Mouse (Mus musculus): Measurements from ENCODE around the gene Pelo.

Pelo gene

DNA sequence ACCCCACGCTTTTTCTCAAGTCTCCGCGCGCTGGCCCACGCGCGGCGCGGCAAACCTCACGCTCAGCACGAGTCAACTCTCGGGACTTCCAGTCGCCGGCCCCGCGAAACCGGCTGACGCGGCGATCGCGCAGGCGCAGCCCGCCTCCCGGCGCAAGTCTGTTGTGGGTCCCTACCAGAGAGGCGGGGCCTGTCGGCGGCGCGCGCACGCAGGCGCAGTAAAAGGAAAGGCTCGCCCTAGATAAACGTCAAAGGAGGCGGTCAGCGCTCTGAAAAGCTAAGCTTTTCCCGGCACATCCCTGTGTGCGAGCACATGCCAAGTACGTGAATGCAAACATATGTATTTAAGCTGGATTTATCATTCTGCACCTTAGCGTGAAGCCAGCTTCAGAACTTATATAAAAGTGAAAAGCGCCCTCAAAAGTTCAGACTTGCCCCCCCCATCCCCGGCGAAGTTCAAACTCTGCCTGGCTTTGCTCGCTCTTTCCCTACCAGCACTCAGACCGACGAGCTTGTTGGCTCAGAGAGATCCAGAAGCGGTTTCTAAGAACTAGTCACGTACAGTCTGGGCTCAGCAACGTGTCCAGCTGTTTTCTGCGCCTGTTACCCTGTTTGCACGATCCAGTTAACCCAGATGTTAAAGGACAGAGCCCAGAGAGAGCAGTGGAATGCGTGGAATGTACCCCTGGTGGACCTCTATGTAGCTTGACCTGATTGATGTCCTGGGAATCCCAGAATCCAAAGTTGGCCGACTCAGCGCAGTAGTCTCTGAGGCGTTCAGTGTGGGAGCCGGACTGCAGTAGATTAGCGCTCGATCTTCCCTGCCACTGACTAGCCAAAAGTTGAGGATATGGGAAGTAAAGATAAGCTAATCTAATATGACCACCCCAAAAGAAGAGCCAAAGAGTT lies at the start of gene Pelo:
Gene Pelo (minus strand): TSS at position 118 of the 908 bp plus-strand sequence.
- peak; percentile 91 to 92 for DNase-seq

DNA sequence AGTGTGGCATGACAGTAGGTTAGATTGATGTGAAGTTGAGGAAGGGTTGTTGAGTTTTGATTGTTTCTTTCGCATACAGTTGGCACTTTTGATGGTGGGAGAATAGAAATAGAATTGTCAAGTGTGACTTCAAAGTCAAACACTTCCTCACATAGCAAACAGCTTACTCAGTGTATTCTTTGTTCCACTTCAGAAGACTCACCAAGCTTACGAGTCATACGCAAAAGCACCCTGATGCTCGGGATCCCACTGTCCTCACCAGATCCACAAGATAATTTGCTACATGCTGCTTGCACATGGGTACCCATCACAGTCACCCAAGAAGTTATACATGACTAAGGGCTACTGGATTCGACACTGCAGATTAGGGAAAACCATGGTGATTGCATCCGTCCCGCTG lies 48.5 kb upstream of the Pelo start:
- no peak for DNase-seq

DNA sequence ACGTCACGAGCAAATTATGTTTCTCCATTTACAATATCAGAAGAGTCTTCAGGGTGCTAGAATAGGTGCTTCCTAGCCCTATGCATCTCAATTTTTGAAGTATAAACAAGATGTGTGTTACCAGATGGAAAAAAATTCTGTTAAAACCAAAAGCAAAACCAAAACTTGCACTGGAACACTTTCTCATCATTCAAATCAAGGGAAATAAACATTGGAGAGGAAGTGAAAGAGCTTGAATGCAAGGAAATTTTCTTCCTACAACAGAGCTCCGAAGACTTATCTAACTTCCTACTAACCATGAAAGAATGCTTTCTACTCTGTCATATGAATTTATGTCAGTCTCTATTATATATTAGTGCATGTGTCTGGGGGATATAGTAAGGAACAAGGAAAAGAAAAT lies 46.8 kb upstream of the Pelo start:
- no peak for DNase-seq

DNA sequence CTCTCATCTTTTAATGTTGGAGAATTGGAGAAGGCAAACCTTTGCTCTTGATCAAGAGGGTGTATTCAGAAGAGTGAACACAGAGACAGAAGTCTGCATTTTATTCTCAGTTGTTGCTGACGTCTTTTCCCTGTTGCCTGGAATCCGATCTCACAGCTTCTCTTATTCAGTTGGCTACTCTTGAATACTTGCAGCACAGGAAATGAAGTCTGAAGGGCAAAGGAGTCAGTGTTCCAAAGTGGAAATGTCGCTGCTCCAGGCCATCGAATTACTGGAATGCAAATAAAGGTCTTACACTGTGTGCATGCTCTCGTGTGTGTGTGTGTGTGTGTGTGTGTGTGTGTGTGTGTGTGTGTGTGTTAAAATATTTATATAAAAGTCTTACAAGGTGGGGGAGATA lies 42.4 kb upstream of the Pelo start:
- DNase-seq, result no peak

DNA sequence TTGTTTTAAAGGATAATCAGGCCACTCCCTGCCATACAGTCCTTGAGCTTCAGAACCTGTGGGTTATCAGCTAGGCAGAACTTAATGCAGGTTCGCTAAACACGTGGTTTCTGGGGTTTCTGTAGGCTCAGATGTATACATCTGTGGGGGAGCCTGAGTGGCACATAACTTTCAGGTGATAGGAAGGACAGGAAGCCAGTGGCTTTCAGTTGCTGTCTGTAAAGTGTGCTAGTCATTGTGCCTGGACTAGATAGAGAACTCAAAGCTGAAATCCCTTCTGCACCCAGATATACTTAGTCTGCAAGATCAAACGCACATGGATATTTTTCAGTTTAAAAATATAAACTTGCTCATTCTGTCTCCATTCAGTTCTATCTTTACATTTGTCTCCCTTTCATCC lies 41.4 kb upstream of the Pelo start:
- DNase-seq, result no peak

DNA sequence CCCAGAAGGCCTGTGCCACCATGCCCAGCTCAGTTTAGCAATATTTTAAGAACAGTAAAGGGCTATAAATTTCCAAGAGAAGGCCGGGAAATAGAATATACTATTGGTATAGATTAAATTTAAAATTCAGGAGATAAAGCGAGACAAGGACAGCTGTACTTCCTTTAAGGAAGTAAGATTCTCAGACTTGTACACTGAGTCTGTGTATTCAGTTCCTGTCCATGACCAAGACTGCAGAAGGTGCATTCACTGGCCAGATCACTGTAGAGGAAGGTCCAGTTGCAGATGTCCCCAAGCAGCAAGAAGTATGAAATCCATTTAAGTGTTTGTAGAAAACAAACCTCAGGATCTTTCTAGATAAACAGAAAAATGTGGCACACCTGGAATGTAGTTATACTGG lies 40.0 kb upstream of the Pelo start:
- no peak for DNase-seq

DNA sequence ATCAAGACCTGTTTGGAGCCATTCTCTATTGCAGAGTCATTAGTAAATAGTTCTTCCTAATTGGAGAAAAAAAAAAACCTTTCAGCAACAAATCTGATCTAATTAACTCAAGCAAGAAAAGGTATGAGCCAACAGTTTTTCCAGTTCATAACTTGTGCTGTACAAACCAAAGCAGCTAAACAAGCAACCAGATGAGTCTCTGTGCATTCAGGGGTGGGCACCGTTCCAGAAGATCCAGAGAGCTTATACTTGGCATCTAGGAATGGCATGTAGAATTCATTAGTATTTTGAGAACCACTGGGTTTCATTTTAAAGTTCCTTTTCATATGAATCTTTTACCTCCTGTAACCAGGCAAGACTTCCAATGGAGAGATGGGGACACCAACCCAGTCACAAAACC lies 37.8 kb upstream of the Pelo start:
- DNase-seq, result no peak

DNA sequence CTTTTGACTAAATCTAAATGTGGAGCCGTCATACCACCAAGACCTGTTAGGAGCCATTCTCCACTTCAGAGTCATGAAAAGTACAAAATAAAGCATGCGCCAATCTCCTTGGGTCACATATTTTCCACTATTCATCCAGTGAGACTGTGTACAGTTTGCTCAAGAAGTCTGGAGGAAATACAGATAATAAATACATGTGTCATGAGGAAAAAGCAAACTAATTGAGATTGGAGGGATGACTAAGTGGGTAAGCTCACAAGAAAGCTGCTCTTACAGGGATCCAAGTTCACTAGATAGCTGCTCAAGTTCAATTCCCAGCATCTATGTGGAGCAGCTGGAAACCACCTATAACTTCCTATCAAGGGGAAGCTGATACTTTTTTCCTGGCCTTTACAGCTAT lies 36.5 kb upstream of the Pelo start:
- no peak for DNase-seq

DNA sequence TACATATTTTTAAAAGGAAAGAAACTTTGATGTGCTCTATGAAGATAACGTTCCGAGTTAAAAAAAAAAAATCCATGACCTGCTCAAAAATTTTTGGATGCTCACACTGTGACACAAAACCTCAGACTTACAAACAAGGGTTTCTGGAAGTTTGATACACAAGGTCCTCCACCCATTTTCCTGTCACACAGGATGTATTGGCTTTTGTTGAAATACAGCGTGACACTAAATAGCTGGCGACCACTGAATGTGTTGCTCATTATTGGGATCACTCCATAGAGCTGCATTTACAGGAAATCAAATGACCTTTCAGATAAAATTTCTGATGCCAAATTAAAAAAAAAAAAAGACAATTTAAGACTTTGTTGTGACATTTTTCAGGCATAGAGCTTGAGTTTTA lies 35.1 kb upstream of the Pelo start:
- DNase-seq, result no peak

DNA sequence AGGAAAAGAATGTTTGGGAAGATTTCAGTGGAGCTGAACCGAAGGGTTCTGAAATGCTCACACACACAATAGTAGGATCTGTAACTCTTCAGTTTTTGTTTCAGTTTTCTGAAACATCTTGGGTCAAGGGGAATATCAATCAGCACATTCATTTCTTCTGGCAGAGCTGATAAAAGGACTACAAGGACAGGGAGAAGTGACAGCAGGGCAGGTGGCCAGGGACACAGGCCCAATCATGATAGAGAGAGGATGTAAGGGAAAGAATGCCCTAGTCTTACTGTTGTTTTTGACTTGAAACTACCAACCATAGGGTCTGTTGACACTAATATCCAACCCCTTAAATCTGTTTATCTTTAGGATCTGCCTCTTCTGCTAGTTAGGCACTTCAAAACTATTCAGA lies 34.5 kb upstream of the Pelo start:
- DNase-seq, result no peak

DNA sequence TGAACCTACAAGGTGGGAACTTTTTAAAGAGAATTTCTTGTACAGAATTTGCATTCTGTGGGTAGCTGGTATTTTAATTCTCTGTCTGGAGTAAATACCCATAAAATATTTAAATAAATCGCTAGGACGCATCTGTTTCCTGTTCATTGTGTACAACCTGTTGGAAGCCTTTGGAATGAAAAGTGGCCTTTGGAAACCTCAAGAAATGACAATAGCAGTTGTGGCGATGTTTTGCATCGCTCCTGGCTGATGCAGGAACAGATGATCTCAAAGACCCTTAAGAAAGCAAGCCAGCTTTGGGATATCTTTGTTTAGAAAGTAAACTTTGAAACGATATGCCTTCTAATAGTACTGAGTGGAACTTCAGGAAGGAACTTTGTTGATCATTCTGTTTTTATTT lies 28.8 kb upstream of the Pelo start:
- no peak for DNase-seq

DNA sequence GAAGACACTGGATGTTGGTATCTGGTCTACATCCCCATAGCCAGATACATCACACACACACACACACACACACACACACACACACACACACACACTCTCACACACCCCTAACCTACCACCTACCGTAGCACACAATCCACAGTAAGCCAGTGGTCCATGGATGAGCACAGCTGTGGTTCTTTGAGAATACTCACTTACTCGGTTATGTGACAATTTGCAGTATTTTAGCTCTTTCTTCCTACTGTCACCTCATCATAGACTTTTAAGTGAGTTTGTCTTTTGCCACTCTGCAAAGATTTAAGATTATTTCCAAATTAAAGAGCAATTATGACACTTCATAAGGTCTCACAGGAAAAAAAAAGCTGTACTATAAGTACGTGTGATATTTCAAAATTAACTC lies 28.2 kb upstream of the Pelo start:
- DNase-seq, result no peak

DNA sequence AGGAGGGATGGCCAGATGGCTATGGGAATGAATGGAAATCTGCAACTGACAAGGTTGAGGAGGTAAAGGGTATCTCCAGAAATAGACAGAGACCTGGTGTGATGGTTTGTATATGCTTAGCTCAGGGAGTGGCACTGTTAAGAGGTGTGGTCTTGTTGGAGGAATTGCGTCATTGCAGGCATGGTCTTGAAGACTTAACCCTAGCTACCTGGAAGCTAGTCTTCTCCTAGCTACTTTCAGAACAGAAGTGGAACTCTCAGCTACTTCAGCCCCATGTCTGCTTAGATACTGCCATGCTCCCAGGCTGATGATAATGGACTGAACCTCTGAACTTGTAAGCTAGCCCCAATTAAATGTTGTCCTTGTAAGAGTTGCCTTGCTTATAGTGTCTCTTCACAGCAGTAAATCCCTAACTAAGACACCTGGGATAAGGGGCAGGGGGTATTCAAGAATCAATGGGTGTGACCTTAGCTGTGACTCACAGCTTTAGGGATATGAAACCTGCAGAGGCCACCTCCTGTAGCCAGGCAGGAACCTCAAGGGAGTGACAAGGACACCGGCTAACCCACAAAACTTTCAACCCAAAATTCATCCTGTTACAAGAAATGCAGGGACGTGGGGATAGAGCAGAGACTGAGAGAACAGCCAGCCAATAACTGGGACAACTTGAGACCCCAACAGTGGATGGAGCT lies 27.1 kb upstream of the Pelo start:
- DNase-seq, result no peak

DNA sequence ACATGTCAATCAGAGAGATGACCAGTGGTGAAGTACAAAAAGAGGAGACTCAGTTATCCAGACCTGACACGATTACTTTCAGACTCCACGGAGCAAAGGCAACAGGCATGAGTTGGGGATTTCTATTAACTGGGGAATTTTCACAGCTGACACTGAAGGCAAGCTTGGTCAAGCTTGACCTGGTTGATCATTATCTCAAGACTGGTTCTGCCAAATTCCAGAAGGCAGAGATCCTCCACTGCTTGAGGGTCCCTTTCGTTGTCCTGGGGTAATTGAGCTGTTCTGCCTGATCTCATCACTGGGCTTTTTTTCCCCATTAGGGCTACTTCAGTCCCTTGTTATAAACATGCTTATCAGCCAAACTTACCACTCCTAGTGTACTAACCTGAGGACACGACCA lies 19.6 kb upstream of the Pelo start:
- DNase-seq, result no peak

DNA sequence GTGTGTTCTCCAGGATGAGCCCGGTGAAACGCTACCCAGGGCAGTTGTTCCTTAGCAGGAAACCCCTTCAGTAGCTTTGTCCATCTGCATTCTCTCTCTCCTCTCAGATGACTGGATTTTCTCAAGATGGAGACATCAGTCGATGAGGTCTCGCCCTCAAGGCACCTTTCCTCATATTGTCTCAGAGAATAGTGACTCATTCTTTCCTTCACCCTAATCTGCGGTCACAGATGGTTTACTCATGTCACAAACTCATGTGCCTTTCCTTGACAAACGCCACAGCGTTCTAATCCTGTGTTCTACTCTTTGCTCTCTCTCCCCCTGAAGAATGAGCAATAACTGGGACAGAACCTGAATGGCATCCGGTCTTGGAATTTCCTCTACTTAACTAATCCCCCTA lies 17.4 kb upstream of the Pelo start:
- no peak for DNase-seq

DNA sequence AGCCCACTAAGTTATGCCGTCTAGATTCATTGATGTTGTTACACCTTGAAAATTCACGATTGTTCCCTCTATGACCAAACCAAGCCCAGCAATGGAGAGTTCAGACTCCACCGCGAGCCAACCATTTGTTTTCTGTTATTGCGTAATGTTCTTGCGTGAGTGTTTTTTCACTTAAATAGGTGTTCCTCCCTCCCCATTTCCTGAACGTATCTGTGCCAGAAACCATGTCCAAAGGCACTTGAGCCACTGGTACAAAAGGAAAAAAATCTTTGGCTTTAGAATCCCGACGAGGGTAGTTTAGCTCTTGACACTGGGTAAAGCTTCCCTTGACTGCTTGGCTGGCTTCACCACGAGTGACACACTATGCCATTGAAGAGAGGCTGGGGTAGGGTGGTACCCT lies 16.2 kb upstream of the Pelo start:
- DNase-seq, result no peak

DNA sequence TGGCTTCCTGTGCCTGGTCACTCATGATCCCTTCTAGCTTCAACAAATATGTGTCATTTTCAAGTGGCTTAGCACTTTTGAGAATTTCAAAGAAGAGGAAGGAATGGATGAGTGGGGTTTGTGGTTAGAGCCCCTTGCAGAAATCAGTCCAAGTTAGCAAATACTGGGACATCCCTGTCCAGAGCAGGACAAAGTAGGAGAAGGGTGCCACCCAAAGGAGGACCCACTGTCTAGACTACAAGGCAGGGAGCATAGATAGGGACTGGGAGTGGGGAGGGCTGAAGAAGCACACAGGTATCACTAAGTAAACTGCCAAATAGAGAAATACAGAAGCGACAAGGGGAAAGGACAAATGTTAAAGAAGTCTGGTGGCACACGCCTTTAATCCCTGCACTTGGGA lies 12.8 kb upstream of the Pelo start:
- DNase-seq, result no peak

DNA sequence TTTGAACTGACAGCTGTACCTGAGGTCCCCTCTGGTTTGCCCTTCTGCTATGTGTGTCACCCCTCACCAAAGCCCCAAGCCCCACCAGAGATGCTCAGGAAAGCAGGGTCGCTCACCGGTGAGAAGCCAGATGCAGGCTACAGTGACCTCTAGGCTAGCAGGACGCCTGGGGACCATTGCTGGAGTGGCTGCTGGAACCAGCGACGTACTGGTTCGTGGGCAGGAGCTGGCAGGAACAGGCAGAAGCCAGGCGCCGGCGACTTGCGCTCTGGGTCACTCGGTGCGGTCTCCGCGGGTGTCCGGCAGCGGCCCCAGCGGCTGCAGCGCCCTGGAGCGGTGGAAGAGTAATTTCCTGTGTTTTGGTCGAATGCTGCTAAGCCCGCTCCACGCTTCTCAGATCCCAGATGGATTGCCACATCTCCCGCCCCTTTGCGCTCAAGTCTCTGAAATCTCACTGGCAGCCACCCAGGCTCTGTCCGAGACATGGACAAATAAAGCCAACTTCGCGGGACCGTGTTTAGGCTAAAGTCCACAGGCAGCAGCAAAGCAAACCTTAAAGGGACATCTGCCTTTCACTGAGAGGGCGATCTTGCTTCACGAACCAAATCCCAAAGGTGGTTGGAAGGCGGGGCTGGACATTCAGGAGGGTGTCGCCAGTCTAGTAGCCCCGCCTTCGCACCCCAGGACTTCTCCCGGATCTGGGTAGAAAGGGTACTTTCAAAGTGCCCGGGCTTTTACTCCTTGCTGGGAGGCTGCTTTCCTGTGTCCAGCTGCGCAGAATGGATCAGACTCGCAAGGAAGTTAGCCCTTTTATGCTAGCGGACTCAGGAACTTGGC lies 11.6 kb upstream of the Pelo start, which contains the start of the genes Gm49395 and Itga1:
Gene Gm49395 (minus strand): TSS at position 567 of the 837 bp plus-strand sequence.
Gene Itga1 (minus strand): TSS at position 610 of the 837 bp plus-strand sequence.
- DNase-seq, result peak; percentile 6 to 7

DNA sequence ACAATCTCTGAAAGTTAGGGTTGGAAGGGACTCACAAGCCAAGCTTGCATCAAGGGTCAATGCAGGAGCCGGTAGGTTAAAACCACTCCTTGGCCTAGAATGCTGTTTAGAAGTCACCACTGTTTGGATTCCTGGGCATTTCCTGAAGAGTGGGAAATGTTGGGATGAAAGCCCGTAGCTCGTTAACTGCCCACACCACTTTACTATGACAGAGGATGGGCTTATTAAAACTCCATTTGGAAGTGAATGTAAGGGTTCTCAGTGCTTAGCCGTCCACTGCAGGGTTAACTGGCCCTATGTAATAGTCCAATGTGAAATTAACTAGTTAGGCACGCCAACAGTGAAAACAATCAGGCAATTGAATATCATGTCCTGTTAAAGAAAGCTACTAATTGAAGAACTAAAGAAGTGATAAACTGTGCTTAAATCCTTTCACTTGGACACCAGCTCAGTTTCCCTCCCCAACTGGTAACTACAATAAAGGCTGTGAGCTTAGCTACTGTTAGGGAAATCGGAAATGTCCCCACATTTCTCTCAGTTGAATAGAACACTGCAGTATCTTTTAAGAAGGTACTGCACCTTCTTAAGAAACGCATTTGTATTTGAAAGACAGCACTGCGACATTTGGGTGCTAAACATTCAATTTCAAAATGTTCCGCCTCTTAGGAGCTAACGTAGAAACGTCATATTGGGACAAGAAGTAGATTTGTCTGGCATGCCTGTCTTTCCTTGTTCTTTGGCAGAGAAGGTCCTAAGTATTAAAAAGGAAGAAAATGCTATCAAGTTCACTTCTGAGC lies 10.6 kb upstream of the Pelo start:
- DNase-seq, result no peak

DNA sequence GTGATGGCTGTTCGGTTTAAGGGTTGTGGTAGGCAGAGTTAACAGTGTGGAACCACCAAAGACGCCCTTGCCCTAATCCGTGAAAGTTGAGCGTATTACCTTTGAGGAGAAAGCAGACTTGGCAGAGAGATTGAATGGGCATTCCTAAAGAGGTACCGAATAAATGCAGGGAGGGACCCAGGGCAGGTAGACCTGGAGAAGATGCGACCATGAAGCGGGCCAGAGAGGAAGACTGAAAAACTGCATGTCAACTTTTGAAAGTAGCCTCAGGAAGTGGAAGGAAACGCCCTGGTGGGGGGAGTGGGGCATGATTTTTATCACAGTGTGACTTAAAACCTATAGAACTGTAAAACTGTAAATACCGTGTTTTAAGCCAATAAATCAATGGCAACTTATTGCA lies 9.4 kb upstream of the Pelo start:
- DNase-seq, result no peak

DNA sequence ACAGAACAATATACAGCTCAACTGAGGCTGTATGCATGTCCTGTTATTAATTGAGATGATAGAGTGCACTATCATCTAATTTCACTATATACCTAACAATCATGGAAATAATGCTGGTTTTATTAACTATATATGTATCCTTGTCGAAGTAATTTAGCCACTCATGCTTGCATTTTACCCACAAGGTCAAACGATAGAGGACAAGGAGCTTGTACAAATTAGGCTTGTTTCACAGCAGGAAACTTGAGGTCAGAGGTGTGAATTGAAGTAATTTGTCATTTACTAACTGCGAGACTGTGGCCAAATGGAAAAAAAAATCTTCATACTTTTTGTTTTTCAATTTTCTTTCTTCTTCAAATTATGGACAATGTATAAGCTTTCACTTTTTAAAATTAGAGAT lies 8.2 kb upstream of the Pelo start:
- no peak for DNase-seq

DNA sequence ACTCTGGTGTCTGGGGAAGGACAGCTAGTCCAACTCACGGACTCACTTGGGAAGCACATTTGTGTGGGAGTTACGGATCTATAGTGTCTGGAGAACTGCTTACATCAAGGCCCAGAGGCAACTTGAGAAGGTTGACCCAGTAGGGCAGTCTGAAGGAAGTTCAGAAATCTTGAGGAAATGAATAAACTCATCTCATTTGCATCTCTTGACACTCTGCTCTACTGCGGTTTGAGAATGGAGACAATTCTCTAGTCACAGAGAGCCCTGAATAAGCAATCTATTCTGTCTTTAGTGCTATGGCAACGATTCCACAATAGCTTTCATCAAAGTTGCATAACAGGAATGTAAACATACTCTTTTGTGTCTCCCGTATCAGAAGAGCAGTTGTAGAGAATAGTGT lies 7.0 kb upstream of the Pelo start:
- DNase-seq, result no peak

DNA sequence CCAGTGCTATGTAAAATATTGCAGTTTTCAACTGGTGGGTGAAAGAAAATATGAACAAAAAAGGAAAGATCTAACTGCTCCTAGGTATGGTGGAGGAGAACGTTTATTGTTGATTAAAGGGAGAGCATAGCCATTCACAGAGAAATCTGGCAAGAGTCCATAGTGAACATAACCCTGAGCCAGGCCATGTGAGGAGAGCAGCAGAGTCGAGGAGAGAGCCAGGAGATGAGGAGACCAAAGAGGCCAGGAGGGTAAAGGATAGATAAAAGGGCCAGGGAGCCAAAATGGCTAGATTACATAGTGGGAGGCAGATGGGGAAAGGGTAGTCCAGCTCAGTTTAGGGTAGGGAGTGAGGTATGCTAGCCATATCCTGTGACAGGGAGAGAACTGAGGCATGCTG lies 6.2 kb upstream of the Pelo start:
- DNase-seq, result no peak

Data from thymus, adult 18-20 months (tissue).